Mouse (Mus musculus): ENCODE data around the gene Ckap2. TPM values are rescaled to one million over a fixed set of nuclear protein-coding genes. Genes with fewer than 3 reads are reported as not detected.

The Ckap2 gene
- 10.6 and 17.4 TPM in 2 replicates for polyA plus RNA-seq (2015; fragmentation: Nextera tagmentation; extraction: Ambion mirVana)

DNA sequence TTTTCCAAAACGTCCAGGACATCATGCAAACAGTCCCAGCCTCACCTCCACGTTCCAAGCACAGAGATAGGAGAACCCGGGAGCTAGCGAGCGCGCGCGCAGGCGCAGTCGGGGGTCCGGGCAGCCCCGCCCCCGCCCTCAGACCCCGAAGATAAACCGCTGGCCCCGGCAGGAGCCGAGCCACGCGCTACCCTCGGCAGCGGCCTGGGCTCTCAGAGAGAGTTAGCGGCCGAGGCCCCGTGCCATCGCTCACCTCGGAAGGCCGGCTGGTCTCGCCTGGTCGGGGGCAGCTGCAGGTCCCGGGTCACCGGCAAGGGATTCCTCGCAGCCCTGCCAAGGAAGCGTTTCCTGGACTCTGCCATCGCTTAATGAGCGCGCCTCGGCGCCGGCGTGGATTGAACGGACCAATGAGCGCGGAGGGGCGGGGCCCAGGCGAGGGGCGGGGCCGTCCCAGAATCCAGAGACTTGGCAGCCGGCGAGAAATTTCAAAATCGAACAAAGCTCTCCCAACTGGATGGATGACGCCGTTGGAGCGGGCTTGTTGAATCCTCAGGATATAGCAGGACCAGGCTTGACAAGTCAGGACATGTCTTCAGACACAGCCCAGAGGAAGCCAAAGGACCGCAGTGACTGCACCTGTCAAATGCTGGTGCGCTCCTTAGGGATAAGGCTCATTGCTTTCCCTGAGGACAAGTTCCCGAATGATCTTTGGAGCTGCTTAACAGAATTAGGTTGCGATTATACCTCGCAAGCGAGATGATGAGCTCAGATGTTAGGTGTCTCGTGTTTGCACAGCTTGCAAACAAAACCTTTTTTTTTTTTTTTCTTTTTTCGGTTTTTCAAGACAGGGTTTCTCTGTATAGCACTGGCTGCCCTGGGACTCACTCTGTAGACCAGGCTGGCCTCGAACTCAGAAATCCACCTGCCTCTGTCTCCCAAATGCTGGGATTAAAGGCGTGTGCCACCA, at the start of gene Ckap2:
Gene Ckap2, minus strand, starts transcription at position 389 of the 967 bp plus-strand sequence.
- peak; percentile 99 for ATAC-seq (ENCODE audit: low FRiP score)
- 3% methylated on average over 63 of the region's 63 CpGs for WGBS
- H3K9ac ChIP-seq (replicated peaks): peak within 1 kb of the TSS; percentile 66

DNA sequence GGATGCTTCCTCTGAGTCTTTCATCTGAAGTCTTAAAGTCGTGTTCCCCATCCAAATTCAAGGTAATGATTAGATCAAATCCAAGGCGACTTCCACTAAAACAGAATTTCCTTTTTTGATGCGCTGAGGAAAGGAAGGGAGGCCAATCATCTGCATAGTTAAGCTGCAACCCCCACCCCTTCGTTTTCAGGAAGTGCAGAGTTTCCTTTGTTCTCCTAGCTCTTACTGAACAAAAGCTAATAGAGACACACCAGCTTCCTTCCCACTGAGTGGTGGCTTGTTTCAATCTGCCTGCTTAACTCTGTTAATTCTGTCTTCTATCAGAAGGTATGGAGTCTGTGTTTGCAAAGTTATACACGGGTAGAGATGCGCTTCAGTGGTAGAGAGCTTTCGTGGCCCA, 43.0 kb upstream of the Ckap2 start:
- no peaks in the 10 kb centered on the region for H3K9me3 ChIP-seq (replicated peaks)
- no peak overlapping the region for H3K27ac ChIP-seq (replicated peaks)
- WGBS: 43% methylated on average over 7 of the region's 7 CpGs
- 0 out of 2 replicates have a peak overlapping the region, but pooled peaks have one; percentile 47 for H3K4me3 ChIP-seq (replicated peaks)
- H3K9ac ChIP-seq (replicated peaks): no peak overlapping the region
- peaks cover 9% of the 10 kb centered on the region for H3K4me1 ChIP-seq
- H3K4me2 ChIP-seq: peak overlapping the region; percentile 3; the same call in 1 of the 2 replicates
- H3K36me3 ChIP-seq: no peaks in the 10 kb centered on the region
- peaks cover 29% of the 10 kb centered on the region for H3K27me3 ChIP-seq (replicated peaks)
- no peak for ATAC-seq (ENCODE audit: low FRiP score)

More for the DNA sequence above, at the start of gene Ckap2:
- Histone ChIP-seq H3K27me3 (replicated peaks) (no peaks in the 10 kb centered on the region), H3K4me2 (peak within 1 kb of the TSS; percentile 71), H3K4me3 (replicated peaks) (peak within 1 kb of the TSS; percentile 83), H3K9me3 (replicated peaks) (no peaks in the 10 kb centered on the region), H3K4me1 (peaks cover 9% of the 10 kb centered on the region), H3K36me3 (no peaks in the 10 kb centered on the region), H3K27ac (replicated peaks) (peak within 1 kb of the TSS; percentile 84)

DNA sequence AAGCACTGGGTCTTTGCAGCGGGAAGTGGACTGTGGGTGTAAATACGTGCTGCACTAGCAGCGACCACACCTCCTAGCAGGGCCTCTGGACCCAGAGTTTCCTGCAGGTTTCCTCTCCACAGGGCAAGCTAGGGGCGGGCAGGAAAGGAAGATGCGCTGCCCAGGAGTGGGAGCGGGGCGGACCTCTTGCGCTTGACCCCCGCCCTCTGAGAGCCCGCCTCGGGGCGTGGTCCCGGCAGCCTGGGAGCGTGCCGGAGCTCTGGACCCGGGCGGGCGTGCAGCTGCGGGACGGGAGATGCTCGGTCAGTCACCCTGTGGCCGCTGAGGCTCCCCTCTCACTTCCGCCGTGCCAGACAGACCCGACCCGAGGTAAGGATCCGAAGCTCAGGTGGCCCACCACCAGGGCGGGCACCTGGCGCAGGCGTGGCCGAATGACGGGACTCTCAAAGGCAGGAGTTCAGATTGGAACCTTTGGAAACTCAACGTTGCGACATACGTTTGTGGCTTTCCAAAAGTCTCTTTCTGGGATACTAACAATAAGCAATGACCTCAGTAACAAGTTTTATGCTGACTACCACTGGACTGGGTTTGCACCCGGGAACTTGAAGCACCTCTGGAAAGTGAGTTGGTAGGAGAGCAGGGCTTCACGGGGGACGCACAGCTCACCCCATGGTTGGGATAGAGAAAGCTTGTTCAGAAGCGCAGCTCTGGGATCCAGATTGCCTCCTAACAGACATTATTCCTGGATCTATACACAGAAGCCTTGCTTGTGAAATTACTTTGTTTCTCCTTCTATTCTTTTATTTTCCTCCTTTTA, 41.6 kb upstream of the Ckap2 start, which contains the start of gene Thsd1:
Gene Thsd1, plus strand, starts transcription at position 253 of the 817 bp plus-strand sequence.
- peaks cover 29% of the 10 kb centered on the region for H3K27me3 ChIP-seq (replicated peaks)
- peak within 1 kb of the TSS; percentile 98 for H3K4me2 ChIP-seq
- H3K9ac ChIP-seq (replicated peaks): peak within 1 kb of the TSS; percentile 51
- 2% methylated on average over 39 of the region's 39 CpGs for WGBS
- H3K27ac ChIP-seq (replicated peaks): peak within 1 kb of the TSS; percentile 18; the same call in 1 of the 2 replicates
- H3K4me1 ChIP-seq: peaks cover 9% of the 10 kb centered on the region
- peak within 1 kb of the TSS; percentile 47 for H3K4me3 ChIP-seq (replicated peaks)
- H3K9me3 ChIP-seq (replicated peaks): no peaks in the 10 kb centered on the region
- peaks cover 7% of the 10 kb centered on the region for H3K36me3 ChIP-seq
- ATAC-seq (ENCODE audit: low FRiP score): peak; percentile 72

DNA sequence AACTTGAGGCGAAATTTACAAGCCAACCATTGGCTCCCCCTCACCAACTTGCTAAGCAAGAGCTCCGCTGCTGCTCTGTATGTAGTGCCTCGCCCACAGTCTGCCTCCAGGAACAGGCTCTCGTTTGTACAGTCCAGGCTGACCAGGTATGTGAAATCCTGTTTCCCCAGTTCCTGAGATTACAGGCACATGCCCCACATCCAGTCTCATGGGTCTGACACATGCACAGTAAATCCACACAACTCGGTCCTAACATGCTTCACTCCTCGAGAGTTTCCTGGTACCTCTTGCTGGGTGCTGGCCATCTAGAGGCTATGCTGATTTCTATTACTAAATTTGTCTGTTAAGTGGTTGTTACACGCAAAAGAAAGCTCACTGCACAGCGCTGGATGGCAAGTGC, 40.7 kb upstream of the Ckap2 start:
- Histone ChIP-seq H3K27me3 (replicated peaks) (peaks cover 29% of the 10 kb centered on the region), H3K9me3 (replicated peaks) (no peaks in the 10 kb centered on the region), H3K4me1 (peaks cover 9% of the 10 kb centered on the region), H3K9ac (replicated peaks) (no peak overlapping the region), H3K27ac (replicated peaks) (peak overlapping the region; percentile 18; the same call in 1 of the 2 replicates), H3K4me2 (0 out of 2 replicates have a peak overlapping the region, but pooled peaks have one; percentile 98), H3K36me3 (peaks cover 15% of the 10 kb centered on the region), H3K4me3 (replicated peaks) (no peak overlapping the region; the same call in 1 of the 2 replicates)
- no peak for ATAC-seq (ENCODE audit: low FRiP score)
- 69% methylated on average over 8 of the region's 8 CpGs for WGBS

DNA sequence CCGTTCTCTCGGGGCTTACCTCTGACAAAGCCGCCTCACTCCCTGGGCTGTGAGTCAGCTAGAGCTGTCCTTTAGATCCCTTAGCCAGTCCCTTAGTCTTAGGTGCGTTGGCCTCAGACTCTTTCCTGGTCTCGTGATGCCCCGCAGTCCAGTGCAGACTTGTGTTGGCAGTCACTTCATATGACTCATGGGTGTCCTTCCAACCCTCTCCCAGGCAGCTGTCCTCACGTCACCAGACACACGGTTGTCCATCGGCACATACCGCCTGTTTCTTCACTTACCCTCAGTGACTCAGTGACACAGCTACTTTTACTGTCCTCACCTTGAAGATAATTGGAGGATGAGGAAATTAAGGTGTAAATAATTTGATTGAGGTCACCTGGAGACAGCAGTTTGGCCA, 29.2 kb upstream of the Ckap2 start:
- H3K36me3 ChIP-seq: peaks cover 70% of the 10 kb centered on the region
- H3K27ac ChIP-seq (replicated peaks): no peak overlapping the region
- no peak overlapping the region for H3K4me2 ChIP-seq
- no peak overlapping the region for H3K9ac ChIP-seq (replicated peaks)
- ATAC-seq (ENCODE audit: low FRiP score): no peak
- H3K4me1 ChIP-seq: no peaks in the 10 kb centered on the region
- no peaks in the 10 kb centered on the region for H3K9me3 ChIP-seq (replicated peaks)
- H3K4me3 ChIP-seq (replicated peaks): no peak overlapping the region
- H3K27me3 ChIP-seq (replicated peaks): no peaks in the 10 kb centered on the region
- WGBS: 95% methylated on average over 10 of the region's 10 CpGs

DNA sequence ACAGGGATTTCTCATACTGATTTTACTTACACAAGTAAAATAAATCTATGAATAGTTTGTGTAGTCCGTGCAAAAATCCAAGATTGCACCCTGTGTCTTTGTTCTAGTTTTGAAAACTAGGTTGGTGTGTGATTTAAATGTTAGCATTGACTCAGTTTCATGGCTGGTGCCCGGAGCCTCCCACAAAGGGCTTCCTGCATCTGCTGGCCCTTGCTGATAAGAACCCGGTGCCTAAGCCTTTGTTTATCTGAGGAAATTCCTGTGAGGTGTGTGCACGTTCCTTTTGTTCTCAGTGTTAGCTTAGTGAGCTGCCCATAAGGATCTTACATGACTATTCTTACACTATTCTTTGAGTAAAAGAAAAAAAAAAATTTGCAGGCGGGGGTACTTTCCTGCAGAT, 23.4 kb upstream of the Ckap2 start:
- no peak overlapping the region for H3K27ac ChIP-seq (replicated peaks)
- H3K4me2 ChIP-seq: no peak overlapping the region
- H3K36me3 ChIP-seq: peaks cover 34% of the 10 kb centered on the region
- no peaks in the 10 kb centered on the region for H3K4me1 ChIP-seq
- no peak overlapping the region for H3K9ac ChIP-seq (replicated peaks)
- no peak for ATAC-seq (ENCODE audit: low FRiP score)
- H3K27me3 ChIP-seq (replicated peaks): no peaks in the 10 kb centered on the region
- H3K4me3 ChIP-seq (replicated peaks): no peak overlapping the region
- WGBS: 82% methylated on average over 5 of the region's 5 CpGs
- no peaks in the 10 kb centered on the region for H3K9me3 ChIP-seq (replicated peaks)

DNA sequence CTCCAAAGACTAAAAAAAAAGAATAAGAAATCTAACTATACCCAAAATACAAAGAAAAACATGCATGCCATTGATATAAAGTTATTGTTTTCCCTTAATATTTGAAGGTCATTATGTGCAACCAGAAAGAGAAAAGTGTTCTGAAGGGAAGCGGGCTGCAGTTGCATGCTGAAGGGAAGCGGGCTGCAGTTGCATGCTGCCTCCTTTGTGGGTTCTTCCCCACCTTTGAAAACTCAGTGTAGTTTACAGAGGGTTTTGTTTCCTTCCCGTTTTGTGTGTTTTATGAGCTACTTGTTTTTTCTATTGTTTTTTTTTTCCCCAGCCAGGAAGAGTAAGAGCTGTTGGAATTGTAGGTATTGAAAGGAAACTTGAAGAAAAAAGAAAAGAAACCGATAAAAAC, 21.9 kb upstream of the Ckap2 start:
- Histone ChIP-seq H3K4me3 (replicated peaks) (no peak overlapping the region), H3K4me1 (no peaks in the 10 kb centered on the region), H3K9ac (replicated peaks) (no peak overlapping the region), H3K36me3 (peaks cover 31% of the 10 kb centered on the region), H3K27ac (replicated peaks) (no peak overlapping the region), H3K4me2 (no peak overlapping the region), H3K9me3 (replicated peaks) (no peaks in the 10 kb centered on the region), H3K27me3 (replicated peaks) (no peaks in the 10 kb centered on the region)
- ATAC-seq (ENCODE audit: low FRiP score): no peak
- 68% methylated on average over 4 of the region's 4 CpGs for WGBS

DNA sequence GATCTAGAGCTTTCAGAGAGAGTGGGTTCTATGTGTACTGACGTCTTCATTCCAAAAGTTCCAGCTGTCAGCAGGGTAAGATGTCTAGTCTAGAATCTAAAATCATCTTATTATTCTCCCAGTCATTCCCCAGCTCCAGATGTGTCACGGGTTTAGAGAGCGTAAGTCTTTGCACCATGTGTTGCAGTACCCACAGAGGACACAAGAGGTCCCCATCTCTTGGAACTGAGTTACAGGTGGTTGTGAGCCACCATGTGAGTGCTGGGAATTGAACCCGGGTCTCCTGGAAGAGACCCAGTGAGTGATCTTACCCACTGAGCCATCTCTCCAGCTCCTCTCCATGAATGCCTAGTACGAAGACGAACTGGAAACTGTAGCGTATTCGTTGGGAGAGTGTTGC, 13.9 kb upstream of the Ckap2 start:
- WGBS: 97% methylated on average over 8 of the region's 8 CpGs
- Histone ChIP-seq H3K4me1 (peaks cover 4% of the 10 kb centered on the region), H3K4me3 (replicated peaks) (no peak overlapping the region), H3K27ac (replicated peaks) (no peak overlapping the region), H3K9ac (replicated peaks) (no peak overlapping the region), H3K27me3 (replicated peaks) (no peaks in the 10 kb centered on the region), H3K36me3 (peaks cover 21% of the 10 kb centered on the region), H3K9me3 (replicated peaks) (no peaks in the 10 kb centered on the region), H3K4me2 (no peak overlapping the region)
- ATAC-seq (ENCODE audit: low FRiP score): no peak

DNA sequence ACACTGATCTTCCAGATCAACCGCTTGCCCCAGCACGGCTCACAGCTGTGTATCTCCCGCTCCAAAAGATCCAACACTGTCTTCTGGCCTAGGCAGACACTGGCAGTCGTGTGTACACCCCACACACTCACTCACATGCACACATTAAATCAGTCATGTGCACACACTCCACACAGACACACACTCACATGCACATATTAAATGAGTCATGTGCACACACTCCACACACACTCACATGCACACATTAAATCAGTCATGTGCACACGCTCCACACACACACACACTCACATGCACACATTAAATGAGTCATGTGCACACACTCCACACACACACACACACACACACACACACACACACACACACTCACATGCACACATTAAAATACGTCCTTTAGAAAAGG, 12.3 kb upstream of the Ckap2 start:
- H3K4me2 ChIP-seq: no peak overlapping the region
- ATAC-seq (ENCODE audit: low FRiP score): no peak
- 90% methylated on average over 6 of the region's 6 CpGs for WGBS
- peaks cover 21% of the 10 kb centered on the region for H3K36me3 ChIP-seq
- H3K27me3 ChIP-seq (replicated peaks): no peaks in the 10 kb centered on the region
- H3K9me3 ChIP-seq (replicated peaks): no peaks in the 10 kb centered on the region
- no peak overlapping the region for H3K27ac ChIP-seq (replicated peaks)
- H3K4me3 ChIP-seq (replicated peaks): no peak overlapping the region
- no peak overlapping the region for H3K9ac ChIP-seq (replicated peaks)
- H3K4me1 ChIP-seq: peaks cover 17% of the 10 kb centered on the region

DNA sequence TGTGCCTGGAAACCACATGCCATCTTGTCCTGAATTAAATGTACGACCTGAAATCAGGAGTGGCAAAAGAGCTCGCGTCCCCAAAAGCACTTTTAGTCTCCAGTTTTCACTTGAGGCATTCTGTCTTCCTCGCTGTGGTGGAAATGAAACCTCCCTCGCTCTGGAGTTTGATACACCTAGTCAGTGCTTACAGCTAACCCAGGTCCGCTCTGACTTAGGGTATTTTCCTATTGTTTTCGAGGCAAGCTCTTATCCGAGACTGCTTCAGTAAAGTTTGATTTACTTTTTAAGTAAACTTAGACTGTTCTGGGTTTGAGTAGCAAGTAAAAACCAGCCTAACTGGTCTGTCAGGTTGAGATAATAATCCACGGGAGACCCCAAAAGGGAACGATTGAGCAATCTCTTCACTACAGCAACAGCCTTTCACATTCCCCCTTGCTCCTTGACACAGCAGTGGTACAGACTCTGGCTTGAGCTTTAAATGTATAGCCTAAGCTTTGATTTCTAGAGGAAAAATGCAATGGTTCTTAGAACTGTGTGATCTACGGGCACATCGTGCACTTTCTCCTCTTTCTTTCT, 7.9 kb upstream of the Ckap2 start:
- Histone ChIP-seq H3K9ac (replicated peaks) (peak overlapping the region; percentile 91), H3K9me3 (replicated peaks) (no peaks in the 10 kb centered on the region), H3K4me3 (replicated peaks) (peak overlapping the region; percentile 89), H3K27ac (replicated peaks) (peak overlapping the region; percentile 96), H3K36me3 (no peaks in the 10 kb centered on the region), H3K4me2 (peak overlapping the region; percentile 75), H3K4me1 (peaks cover 17% of the 10 kb centered on the region), H3K27me3 (replicated peaks) (no peaks in the 10 kb centered on the region)
- peak; percentile 40; the same call in 1 of the 2 replicates for ATAC-seq (ENCODE audit: low FRiP score)
- WGBS: 11% methylated on average over 12 of the region's 12 CpGs
